Mouse (Mus musculus): ENCODE measurements around the gene Cenpb.

GRCm38 (mm10) chr2:131187602-131187922 lies 7.7 kb upstream of the Cenpb start:
- no peak for TF ChIP-seq POLR2A (IDR thresholded peaks at IDR 0.05; ENCODE audit: extremely low read depth, insufficient read depth, low read length)
- no peak for TF ChIP-seq CTCF (IDR thresholded peaks at IDR 0.05; ENCODE audit: low read depth, low read length)
